ENCODE assay signal across 8 mouse cellular contexts in genomic region chr7:114181391-114181790, GRCm38 (mm10).
DNase-seq lines count a peak whose midpoint lies in the region; ATAC-seq lines count a peak whose summit lies in the region.

No protein-coding gene starts in this region.

- no peak overlapping the region for H3K9ac ChIP-seq in hindbrain, embryonic 13.5 days

- H3K36me3 ChIP-seq in hindbrain, embryonic 13.5 days: no peaks in the 10 kb centered on the region

- peak; percentile 17 for DNase-seq in T-cell, adult 2 months (ENCODE audit: low spot score)
- peak; percentile 94 for DNase-seq in cerebellum, adult 9-11 months
- peak; percentile 82 to 88 for DNase-seq in frontal cortex, postnatal 36 days (ENCODE audit: low spot score in 2 of 2)
- peak; percentile 84 to 85 for DNase-seq in layer of hippocampus, postnatal 10 days (ENCODE audit: low spot score in 2 of 2)
- DNase-seq in skeletal muscle tissue, adult 2 months (ENCODE audit: low read depth, low spot score): peak; percentile 89

- WGBS in hindbrain, embryonic 13.5 days: 15% methylated on average over 5 of the region's 5 CpGs

- 0 out of 2 replicates have a peak, but pooled peaks have one; percentile 46 for ATAC-seq in hindbrain, embryonic 13.5 days (ENCODE audit: low FRiP score)
- peak; percentile 78 for ATAC-seq in megakaryocyte progenitor cell, adult 5-6 weeks (replicated peaks; ENCODE audit: poor library complexity)
- ATAC-seq in activated CD4-positive, CD25-positive, alpha-beta regulatory T cell, adult 4 months: no peak

- H3K4me1 ChIP-seq in hindbrain, embryonic 13.5 days (replicated peaks): peaks cover 8% of the 10 kb centered on the region

- H3K9me3 ChIP-seq in hindbrain, embryonic 13.5 days: no peaks in the 10 kb centered on the region

- no peaks in the 10 kb centered on the region for H3K27me3 ChIP-seq in hindbrain, embryonic 13.5 days

- no peak overlapping the region for H3K4me2 ChIP-seq in hindbrain, embryonic 13.5 days

- no peak overlapping the region for H3K4me3 ChIP-seq in hindbrain, embryonic 13.5 days

- H3K27ac ChIP-seq in hindbrain, embryonic 13.5 days: peak overlapping the region; percentile 26; the same call in 1 of the 2 replicates

Comparison
In these comparisons a context has a peak if more than half of its experiments do, and no peak if none do; other contexts are left out.
1. DNase-seq: peak in every context shown above with its lines; median percentile 94 in cerebellum, adult 9-11 months; 89 in skeletal muscle tissue, adult 2 months; 85 in frontal cortex, postnatal 36 days; 84 in layer of hippocampus, postnatal 10 days; 17 in T-cell, adult 2 months.